Mouse (Mus musculus): ENCODE measurements around the gene Dnajc6.

Gene Dnajc6

DNA sequence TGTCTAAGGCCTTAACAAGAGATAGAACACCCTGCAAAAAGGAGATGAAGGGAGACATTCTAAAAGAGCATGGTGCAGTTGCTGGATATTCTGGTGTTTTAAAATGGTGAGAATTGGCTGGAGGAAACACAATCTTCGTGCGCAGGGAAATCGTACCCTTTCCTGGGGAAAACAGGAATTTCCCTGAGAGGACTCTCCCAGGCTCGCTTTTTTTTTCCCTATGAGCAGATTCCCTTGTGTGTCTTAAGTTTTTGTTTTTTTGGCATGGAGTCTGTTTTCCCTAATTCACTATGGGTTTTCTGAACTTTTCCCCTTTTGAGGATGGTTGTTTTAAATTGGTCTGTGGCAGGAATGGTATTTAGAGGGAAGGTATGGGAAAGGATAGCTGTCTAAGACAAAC is 192.8 kb downstream of the Dnajc6 start:
- no peak for DNase-seq (ENCODE audit: low read depth, low spot score)

DNA sequence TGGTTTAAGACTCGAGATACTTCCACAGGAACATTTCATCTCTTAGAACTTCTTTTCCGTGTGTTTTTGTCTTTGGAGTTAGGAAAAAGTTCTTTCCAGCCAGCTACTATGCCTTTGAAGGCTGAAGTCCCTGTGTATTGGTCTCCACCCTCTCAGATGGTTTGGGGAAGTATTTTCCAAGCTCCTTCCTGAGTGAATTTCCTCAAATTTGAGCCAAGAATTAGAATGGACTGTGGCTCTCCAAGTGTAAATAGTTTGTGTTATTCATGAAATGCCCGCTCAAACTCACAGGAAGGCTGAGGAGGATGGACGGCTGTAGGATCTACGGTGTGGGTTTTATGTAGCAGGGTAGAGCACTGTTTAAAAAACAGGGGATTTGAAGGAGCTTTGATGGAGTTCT is 193.2 kb downstream of the Dnajc6 start:
- DNase-seq (ENCODE audit: low read depth, low spot score): no peak
